Mouse (Mus musculus) embryonic facial prominence, embryonic 14.5 days (tissue): ENCODE results near the gene Rep15. TPM values are rescaled to one million over a fixed set of nuclear protein-coding genes. Genes with fewer than 3 reads are reported as not detected.

Experiments
- ATAC-seq: fragments of 200-750 bp; cut with Nextera tagmentation; 2 replicates; pipeline ENCODE4 v1.8.0; 2017; ENCODE audit warnings: low read depth, moderate number of reproducible peaks, moderate TSS enrichment
- DNase-seq: peaks from one replicate; pipeline ENCODE4 v3.0.0-alpha.2; 2015; ENCODE audit warnings: low spot score
- H3K27ac ChIP-seq: fragments of 300-500 bp; sonication (generic); replicated peaks from 2 replicates; pipeline ENCODE4 v1.5.1; 2014; ENCODE audit warnings: low read depth, mild to moderate bottlenecking, low read length, moderate library complexity
- H3K27me3 ChIP-seq: fragments of 300-500 bp; sonication (generic); replicated peaks from 2 replicates; pipeline ENCODE4 v1.6.1; 2014; ENCODE audit warnings: low read length; ENCODE audit not compliant: control insufficient read depth, insufficient read depth
- H3K36me3 ChIP-seq: fragments of 300-500 bp; sonication (generic); 2 replicates; pipeline ENCODE4 v1.6.1; 2014; ENCODE audit warnings: low read length, mixed read lengths; ENCODE audit not compliant: control insufficient read depth, insufficient read depth
- H3K4me1 ChIP-seq: fragments of 300-500 bp; sonication (generic); 2 replicates; pipeline ENCODE4 v1.6.1; 2014; ENCODE audit warnings: antibody characterized with exemption, low read length; ENCODE audit not compliant: control insufficient read depth, insufficient read depth
- H3K4me2 ChIP-seq: fragments of 300-500 bp; sonication (generic); 2 replicates; pipeline ENCODE4 v1.6.1; 2014; ENCODE audit warnings: low read depth, mild to moderate bottlenecking, low read length, moderate library complexity, mixed read lengths
- H3K4me3 ChIP-seq: fragments of 300-500 bp; sonication (generic); 2 replicates; pipeline ENCODE4 v1.5.1; 2014; ENCODE audit warnings: low read depth, mild to moderate bottlenecking, low read length
- H3K9ac ChIP-seq: fragments of 300-500 bp; sonication (generic); 2 replicates; pipeline ENCODE4 v1.6.1; 2014; ENCODE audit warnings: low read depth, mild to moderate bottlenecking, low read length, moderate library complexity, mixed read lengths
- H3K9me3 ChIP-seq: fragments of 300-500 bp; sonication (generic); 2 replicates; pipeline ENCODE4 v1.6.1; 2016; ENCODE audit warnings: low read length; ENCODE audit not compliant: control insufficient read depth
- WGBS: fragments of 180-500 bp; shearing (Covaris S2); extraction: QIAGEN DNeasy Blood & Tissue Kit; methylation state at CpG from one replicate; pipeline ENCODE4 v1.1.7; 2014; 5-methylcytosine and 5-hydroxymethylcytosine counted together
- polyA plus RNA-seq: library from polyadenylated mRNA; unstranded; fragments of >200 nt; fragmentation: Nextera tagmentation; extraction: Ambion mirVana; gene quantifications from 2 replicates; pipeline ENCODE4 v1.2.1, GENCODE M21; 2014

Gene Rep15
- polyA plus RNA-seq, 1 experiment from 2014 or later = 1.4 TPM

DNA sequence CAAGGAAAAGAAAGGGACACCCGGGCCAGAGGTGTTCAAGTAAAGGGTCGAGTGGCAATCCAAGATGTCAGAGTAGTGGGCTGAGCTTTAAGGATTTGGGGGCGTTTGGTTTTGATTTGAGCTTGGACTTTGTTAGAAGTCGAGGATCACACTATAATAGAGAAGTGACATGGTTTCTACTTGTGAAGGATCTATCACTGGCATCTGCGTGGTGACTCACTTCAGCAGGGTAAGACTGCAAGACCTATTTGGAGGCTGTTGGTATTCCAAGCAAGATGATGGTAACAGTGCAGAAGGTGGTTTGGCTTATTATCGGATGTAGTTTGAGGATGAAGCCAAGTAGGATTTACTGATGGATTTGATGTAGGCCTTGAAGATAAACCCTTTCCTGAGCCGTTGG, 11.2 kb downstream of the Rep15 start:
- no peaks in the 10 kb centered on the region for H3K27me3 ChIP-seq
- H3K27ac ChIP-seq = no peak overlapping the region
- H3K4me1 ChIP-seq = peaks cover 13% of the 10 kb centered on the region; the same call in 1 of the 2 replicates
- H3K9ac ChIP-seq = peak overlapping the region; percentile 94
- H3K4me3 ChIP-seq = peak overlapping the region; percentile 95
- DNase-seq (no peak), ATAC-seq (no peak)
- no peaks in the 10 kb centered on the region for H3K9me3 ChIP-seq
- H3K4me2 ChIP-seq = peak overlapping the region; percentile 64
- H3K36me3 ChIP-seq = peaks cover 32% of the 10 kb centered on the region
- 40% methylated on average over 7 of the region's 7 CpGs for WGBS

DNA sequence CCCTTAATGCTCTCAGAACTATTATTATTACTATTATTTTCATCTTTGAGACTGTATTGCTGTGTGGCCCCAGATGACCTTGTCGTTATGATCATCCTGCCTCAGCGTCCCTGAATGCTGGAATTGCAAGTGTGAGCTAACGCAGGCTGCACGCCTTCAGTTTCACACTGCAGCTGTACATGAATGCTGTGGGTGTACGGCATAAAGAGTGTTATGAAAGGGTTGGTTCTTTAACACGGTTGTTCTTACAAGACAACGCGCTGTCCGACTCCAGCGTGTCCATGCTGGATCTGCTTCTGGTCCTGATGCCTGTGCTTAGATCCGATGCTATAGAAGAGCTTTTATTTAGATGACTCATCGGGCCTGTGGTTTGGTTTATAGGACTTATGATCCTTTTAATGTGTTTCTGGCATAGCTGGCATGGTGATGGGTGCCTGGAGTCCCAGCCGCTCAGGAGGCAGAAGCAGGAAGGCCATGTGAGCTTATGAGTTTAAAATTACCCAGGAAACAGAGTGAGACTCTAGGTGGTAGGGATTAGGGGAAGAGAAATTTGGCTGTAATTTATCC, 16.9 kb downstream of the Rep15 start:
- Histone ChIP-seq H3K9ac (no peak overlapping the region), H3K27me3 (no peaks in the 10 kb centered on the region), H3K4me3 (no peak overlapping the region), H3K9me3 (no peaks in the 10 kb centered on the region), H3K27ac (no peak overlapping the region), H3K4me2 (no peak overlapping the region), H3K4me1 (peaks cover 1% of the 10 kb centered on the region; the same call in 1 of the 2 replicates), H3K36me3 (peaks cover 83% of the 10 kb centered on the region)
- DNase-seq (no peak), ATAC-seq (no peak)
- WGBS = 94% methylated on average over 13 of the region's 13 CpGs

DNA sequence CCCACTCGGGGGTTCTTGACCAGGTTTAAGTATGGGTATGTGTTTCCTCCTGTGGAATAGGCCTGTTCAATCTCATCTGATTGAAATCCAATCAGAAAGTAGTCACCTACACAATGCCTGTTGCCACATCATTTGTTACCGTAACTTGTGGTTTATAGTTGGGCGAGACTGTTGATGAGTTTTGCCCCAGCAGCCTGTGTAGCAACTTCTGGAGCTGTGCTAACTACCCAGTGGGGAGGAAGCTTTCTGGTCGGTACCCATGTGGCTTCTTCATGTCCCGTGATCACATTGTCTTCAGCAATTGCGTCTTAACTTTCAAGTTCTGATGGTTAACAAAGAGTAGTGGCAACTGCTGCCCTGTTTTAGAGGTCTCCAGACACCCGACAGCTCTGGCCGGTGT, 19.3 kb downstream of the Rep15 start:
- H3K27me3 ChIP-seq = no peaks in the 10 kb centered on the region
- no peak for DNase-seq
- H3K4me2 ChIP-seq = no peak overlapping the region
- H3K36me3 ChIP-seq = peaks cover 94% of the 10 kb centered on the region
- no peak overlapping the region for H3K9ac ChIP-seq
- H3K4me3 ChIP-seq = no peak overlapping the region
- no peaks in the 10 kb centered on the region for H3K9me3 ChIP-seq
- H3K4me1 ChIP-seq = no peaks in the 10 kb centered on the region
- no peak for ATAC-seq
- WGBS = 89% methylated on average over 8 of the region's 8 CpGs
- H3K27ac ChIP-seq = no peak overlapping the region

GRCm38 (mm10) chr6:147052440-147052839, 20.1 kb downstream of the Rep15 start:
- no peak overlapping the region for H3K4me3 ChIP-seq
- no peak overlapping the region for H3K4me2 ChIP-seq
- DNase-seq = no peak
- WGBS = 94% methylated on average over 9 of the region's 9 CpGs
- no peaks in the 10 kb centered on the region for H3K27me3 ChIP-seq
- H3K27ac ChIP-seq = no peak overlapping the region
- H3K4me1 ChIP-seq = no peaks in the 10 kb centered on the region
- H3K36me3 ChIP-seq = peaks cover 94% of the 10 kb centered on the region
- no peak for ATAC-seq
- H3K9me3 ChIP-seq = no peaks in the 10 kb centered on the region
- no peak overlapping the region for H3K9ac ChIP-seq

DNA sequence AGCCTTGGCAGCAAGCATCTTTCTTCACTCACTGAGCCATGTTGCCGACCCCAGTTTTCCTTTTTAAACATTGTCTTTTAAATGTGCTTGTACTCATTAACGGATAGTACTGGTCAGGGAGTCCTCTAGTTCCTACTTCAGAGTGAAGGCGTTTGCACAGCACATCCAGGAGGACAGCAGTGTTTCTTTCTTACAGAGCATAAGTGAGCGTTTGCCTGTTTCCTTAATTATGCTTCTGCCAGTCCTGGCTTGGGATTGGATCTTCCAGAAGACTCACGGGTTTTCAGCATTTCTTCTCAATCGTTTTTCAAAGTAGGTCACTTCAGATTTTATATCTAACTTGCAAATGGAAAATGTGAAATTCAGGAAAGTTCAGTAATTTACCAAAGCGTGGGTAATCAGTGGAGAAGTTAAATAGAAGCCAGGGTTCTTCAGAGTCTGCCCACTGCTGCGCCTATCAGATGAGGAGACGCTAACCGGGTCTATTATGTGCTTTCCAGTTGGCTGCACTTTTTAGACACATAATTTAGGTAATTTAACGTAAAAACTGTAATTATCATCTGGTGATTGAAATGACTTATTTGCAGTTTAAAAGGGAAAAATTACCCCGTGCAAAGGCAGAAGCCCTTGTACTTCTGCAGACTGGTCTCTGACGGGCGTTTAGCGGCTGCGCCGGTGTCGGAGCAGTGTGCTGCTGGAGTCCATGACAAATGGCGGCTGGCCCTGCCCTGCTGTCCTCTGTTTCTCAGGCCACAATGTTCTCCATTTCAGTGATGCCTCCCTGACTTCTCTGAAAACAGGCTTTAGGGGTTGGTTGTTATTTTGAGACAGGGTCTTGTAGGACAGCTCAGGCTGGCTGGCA, 21.6 kb downstream of the Rep15 start:
- H3K9ac ChIP-seq = no peak overlapping the region
- no peak for DNase-seq
- H3K27me3 ChIP-seq = no peaks in the 10 kb centered on the region
- H3K36me3 ChIP-seq = peaks cover 87% of the 10 kb centered on the region
- no peaks in the 10 kb centered on the region for H3K4me1 ChIP-seq
- WGBS = 74% methylated on average over 19 of the region's 19 CpGs
- H3K9me3 ChIP-seq = no peaks in the 10 kb centered on the region
- ATAC-seq = no peak
- no peak overlapping the region for H3K4me3 ChIP-seq
- no peak overlapping the region for H3K27ac ChIP-seq
- H3K4me2 ChIP-seq = no peak overlapping the region

DNA sequence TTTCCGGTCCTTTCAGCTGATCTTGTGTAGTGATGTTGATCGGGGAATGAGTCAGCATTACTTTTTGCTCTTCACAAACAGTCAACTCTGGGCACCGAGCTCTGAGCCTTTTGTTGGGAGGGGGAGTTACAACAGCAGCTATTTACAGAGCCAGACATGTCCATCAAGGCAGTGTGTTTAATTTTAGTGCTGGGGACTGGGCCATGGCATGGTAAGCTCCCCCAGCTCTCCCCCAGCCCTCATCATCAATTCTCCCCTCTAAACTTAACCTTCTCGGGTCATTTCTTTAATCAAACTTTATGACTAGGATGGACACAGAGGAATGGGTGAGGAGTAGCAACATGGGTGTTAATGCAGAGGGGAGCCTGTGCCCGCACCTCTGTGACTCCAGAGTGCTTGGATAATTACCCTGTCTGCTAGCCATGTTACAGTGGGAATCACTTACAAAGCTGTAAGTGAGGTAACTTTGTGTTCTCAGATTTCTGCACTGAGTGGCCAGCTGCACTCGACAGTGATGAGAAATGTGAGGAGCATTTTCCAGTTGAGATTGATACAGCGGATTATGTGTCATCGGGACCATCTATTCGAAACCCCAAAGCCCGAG, 23.1 kb downstream of the Rep15 start:
- DNase-seq = no peak
- Histone ChIP-seq H3K9me3 (no peaks in the 10 kb centered on the region), H3K9ac (no peak overlapping the region), H3K4me2 (no peak overlapping the region), H3K4me3 (no peak overlapping the region), H3K27me3 (no peaks in the 10 kb centered on the region), H3K4me1 (no peaks in the 10 kb centered on the region), H3K36me3 (peaks cover 80% of the 10 kb centered on the region), H3K27ac (no peak overlapping the region)
- WGBS = 74% methylated on average over 10 of the region's 10 CpGs
- 0 out of 2 replicates have a peak, but pooled peaks have one; percentile 53 for ATAC-seq

GRCm38 (mm10) chr6:147059326-147059725, 26.9 kb downstream of the Rep15 start:
- peaks cover 72% of the 10 kb centered on the region for H3K36me3 ChIP-seq
- H3K4me3 ChIP-seq = no peak overlapping the region
- no peaks in the 10 kb centered on the region for H3K9me3 ChIP-seq
- no peak overlapping the region for H3K4me2 ChIP-seq
- WGBS = 65% methylated on average over 7 of the region's 7 CpGs
- ATAC-seq = no peak
- no peak for DNase-seq
- no peaks in the 10 kb centered on the region for H3K27me3 ChIP-seq
- H3K27ac ChIP-seq = no peak overlapping the region
- no peak overlapping the region for H3K9ac ChIP-seq
- peaks cover 8% of the 10 kb centered on the region; the same call in 1 of the 2 replicates for H3K4me1 ChIP-seq

- DNase-seq (no peak), ATAC-seq (peak; percentile 83)
- Histone ChIP-seq H3K36me3 (peaks cover 67% of the 10 kb centered on the region), H3K27me3 (no peaks in the 10 kb centered on the region), H3K27ac (no peak overlapping the region), H3K4me1 (peaks cover 8% of the 10 kb centered on the region; the same call in 1 of the 2 replicates), H3K4me3 (no peak overlapping the region), H3K4me2 (no peak overlapping the region), H3K9ac (no peak overlapping the region), H3K9me3 (no peaks in the 10 kb centered on the region)
- 74% methylated on average over 9 of the region's 9 CpGs for WGBS
These were observed 29.2 kb downstream of the Rep15 start for GRCm38 (mm10) chr6:147061630-147062029.
